Mouse (Mus musculus) adrenal gland, postnatal 36 days (tissue): ENCODE results near the gene Olfr69. TPM values are rescaled to one million over a fixed set of nuclear protein-coding genes. Genes with fewer than 3 reads are reported as not detected.
"Not testable (repeated sequence)": the region's sequence is repeated elsewhere in the genome, so short reads cannot be mapped to it uniquely, and the experiment has no call there.

Experiments
- DNase-seq, 2 experiments: peaks; one replicate each; pipeline ENCODE4 v3.0.0; 2021; ENCODE audit warnings: mixed read lengths in 1 of 2
- long read RNA-seq, 2 experiments: library from polyadenylated mRNA; stranded (forward); transcript quantifications; one replicate each; pipeline ENCODE4 v2.0.0; 2021; ENCODE audit warnings: borderline sequencing depth in 2 of 2
- total RNA-seq, 2 experiments: library from RNA; stranded (reverse); gene quantifications; 2 replicates each; pipeline ENCODE4 v1.2.3; 2021

Olfr69 gene
- not detected for total RNA-seq
- long read RNA-seq, experiment 1: 0 reads
- long read RNA-seq, experiment 2: 0 reads

GRCm38 (mm10) chr7:103771494-103771893, at the start of gene Olfr69:
Olfr69 (minus strand) TSS chr7:103771594.
- DNase-seq: no peak

GRCm38 (mm10) chr7:103815085-103815484, 43.7 kb upstream of the Olfr69 start:
- not testable (repeated sequence) for DNase-seq

DNA sequence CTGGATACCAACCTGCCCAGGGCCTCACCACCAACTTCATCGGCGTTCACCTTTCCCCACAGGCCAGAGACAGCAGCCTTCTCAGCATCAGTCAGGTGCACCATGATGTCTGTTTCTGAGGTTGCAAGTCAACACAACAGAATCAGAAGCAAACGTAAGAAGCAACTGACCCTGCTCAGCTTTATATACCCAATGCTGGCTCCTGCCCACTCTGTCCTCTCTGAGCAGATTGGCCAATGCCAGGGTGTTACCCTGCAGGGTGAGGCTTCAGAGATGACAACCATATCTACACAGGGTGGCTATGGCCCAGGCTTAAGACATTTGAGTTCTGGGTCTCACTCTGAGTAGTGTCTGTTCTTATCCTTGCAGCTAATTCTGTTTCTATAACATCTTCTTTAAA, 42.4 kb upstream of the Olfr69 start, which contains the start of gene Hbb-bt:
Gene Hbb-bt, minus strand, starts transcription at position 231 of the 400 bp plus-strand sequence.
- no peak for DNase-seq

DNA sequence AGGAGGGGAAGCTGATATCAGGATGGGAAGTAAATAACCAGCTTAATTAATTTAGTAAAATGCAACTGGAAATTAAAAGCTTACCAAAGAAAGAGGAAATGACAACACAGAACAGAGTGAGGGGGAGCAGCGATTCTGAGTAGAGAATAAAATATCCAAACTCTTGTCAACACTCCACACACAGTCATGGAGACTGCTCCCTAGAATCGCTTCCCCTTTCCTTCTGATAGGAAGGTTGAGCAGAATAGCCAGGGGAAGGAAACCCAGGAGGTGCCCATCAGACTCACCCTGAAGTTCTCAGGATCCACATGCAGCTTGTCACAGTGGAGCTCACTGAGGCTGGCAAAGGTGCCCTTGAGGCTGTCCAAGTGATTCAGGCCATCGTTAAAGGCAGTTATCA, 41.8 kb upstream of the Olfr69 start:
- DNase-seq: not testable (repeated sequence)

- DNase-seq: no peak
Measured at GRCm38 (mm10) chr7:103812174-103812573, 40.8 kb upstream of the Olfr69 start.

DNA sequence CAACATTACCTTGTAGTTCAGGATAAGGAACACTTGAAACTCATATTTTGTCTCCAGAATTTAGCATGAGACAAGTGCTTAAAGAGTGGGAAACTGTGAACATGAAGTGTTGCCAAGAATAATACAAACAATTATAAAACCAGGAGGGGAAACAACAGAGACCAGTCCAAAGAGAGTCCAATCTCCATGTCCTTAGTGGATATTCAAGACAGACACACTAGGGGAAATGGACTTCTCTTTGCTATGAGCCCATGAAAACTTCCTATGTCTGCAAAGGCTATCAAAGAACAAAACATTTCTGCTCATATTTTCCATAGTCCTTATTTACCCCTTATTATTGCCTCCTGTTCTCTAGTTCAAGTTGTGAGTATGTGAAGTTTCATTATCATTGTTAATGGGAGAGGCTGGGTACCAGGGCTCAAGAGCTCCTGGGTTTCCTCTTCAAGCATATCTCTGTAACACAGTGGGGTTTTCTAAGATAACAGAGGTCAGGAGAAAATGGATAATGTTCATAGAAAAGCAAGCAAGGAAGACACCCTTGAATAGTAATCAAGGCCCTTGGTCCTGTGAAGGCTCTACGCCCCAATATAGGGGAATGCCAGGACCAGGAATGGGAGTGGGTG, 39.9 kb upstream of the Olfr69 start:
- DNase-seq: no peak

GRCm38 (mm10) chr7:103810746-103811145, 39.4 kb upstream of the Olfr69 start:
- no peak for DNase-seq

GRCm38 (mm10) chr7:103810296-103810695, 38.9 kb upstream of the Olfr69 start:
- DNase-seq: no peak

DNA sequence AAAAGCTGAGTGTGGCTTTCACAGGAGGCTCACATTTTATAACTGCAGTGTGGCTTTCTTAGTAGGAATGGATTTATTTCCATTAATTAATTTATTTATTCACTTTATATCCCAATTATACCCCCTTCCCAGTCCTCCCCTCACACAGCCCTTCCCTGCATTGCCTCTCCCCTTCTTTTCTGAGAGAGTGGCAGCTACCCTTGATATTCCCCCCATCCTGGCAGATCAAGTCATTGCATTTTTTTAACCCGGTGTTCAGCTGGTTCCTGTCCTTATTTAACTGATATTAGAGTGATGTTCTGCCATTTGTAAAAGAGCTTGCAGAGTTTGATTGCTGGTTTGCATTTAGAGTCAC, 38.4 kb upstream of the Olfr69 start:
- no peak for DNase-seq

GRCm38 (mm10) chr7:103808971-103809800, 37.8 kb upstream of the Olfr69 start:
- no peak for DNase-seq

DNA sequence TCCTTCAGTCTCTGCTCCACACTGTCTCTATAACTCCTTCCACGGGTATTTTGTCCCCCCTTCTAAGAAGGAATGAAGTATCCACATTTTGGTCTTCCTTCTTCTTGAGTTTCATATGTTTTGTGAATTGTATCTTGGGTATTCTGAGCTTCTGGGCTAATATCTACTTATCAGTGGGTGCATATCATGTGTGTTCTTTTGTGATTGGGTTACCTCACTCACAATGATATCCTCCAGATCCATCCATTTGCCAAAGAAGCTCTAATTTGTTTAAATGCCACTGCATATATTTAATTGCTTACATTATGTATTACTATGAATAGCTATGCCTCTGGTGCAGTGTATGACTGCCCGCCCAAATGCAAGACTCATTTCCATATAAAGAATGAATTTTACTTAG, 36.7 kb upstream of the Olfr69 start:
- not testable (repeated sequence) for DNase-seq

- DNase-seq: peak; percentile 3 to 22
Measured at GRCm38 (mm10) chr7:103806856-103807255, 35.5 kb upstream of the Olfr69 start.

GRCm38 (mm10) chr7:103792669-103793388, 21.4 kb upstream of the Olfr69 start:
- DNase-seq: peak in 1 of 2 experiments; percentile 1

GRCm38 (mm10) chr7:103791721-103792120, 20.3 kb upstream of the Olfr69 start, which contains the start of gene Olfr67:
Olfr67 (minus strand) TSS chr7:103791821.
- DNase-seq: no peak

GRCm38 (mm10) chr7:103779598-103779997, 8.2 kb upstream of the Olfr69 start, which contains the start of gene Olfr68:
Olfr68 (minus strand) TSS chr7:103779698.
- DNase-seq: no peak

DNA sequence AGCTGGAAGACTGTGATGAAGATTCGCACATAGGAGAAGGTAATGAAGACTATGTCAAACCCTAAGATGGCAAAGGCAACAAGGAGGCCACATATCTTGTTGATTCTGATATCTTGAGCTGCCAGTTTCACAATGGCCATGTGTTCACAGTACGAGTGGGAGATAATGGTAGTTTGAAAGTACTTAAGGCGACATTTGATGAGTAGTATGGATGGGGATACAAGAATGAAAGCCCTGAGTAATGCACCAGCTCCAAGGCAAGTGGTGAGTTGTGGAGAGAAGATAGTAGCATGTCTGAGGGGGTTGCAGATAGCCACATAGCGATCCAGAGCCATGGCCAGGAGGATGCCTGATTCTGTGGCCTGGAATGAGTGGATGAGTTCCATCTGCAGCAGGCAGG, 6.3 kb upstream of the Olfr69 start:
- not testable (repeated sequence) for DNase-seq

DNA sequence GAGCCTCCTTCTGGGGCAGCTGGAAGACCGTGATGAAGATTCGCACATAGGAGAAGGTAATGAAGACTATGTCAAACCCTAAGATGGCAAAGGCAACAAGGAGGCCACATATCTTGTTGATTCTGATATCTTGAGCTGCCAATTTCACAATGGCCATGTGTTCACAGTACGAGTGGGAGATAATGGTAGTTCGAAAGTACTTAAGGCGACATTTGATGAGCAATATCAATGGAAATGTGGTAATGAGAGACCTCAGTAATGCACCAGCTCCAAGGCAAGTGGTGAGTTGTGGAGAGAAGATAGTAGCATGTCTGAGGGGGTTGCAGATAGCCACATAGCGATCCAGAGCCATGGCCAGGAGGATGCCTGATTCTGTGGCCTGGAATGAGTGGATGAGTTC, 3.7 kb downstream of the Olfr69 start:
- DNase-seq: not testable (repeated sequence)

GRCm38 (mm10) chr7:103762212-103762611, 9.2 kb downstream of the Olfr69 start:
- not testable (repeated sequence) for DNase-seq

DNA sequence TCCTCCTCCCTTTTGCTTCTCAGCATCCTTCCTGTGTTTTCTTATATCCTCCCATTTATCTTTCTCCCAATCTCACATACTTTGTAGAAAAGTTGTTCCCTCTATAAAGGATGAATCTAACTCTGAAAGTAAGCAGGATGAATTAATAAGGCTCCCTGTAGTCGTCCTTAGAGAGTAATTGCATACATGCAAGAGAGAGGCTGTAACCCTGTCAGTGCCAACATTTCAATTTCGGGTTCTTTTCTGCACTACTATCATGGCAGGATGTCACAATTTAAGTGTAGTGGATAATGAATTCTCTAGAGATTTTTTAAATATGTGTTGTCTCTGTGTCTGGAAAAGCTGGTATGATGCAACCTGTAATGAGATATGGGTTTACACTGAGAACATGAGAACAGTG, 14.2 kb downstream of the Olfr69 start, which contains the start of gene Olfr630:
Gene Olfr630, minus strand, starts transcription at position 101 of the 400 bp plus-strand sequence.
- no peak for DNase-seq

- DNase-seq: no peak
Measured at GRCm38 (mm10) chr7:103744843-103745242, 26.6 kb downstream of the Olfr69 start, which contains the start of gene Olfr629. Olfr629 (minus strand) TSS chr7:103744943.

DNA sequence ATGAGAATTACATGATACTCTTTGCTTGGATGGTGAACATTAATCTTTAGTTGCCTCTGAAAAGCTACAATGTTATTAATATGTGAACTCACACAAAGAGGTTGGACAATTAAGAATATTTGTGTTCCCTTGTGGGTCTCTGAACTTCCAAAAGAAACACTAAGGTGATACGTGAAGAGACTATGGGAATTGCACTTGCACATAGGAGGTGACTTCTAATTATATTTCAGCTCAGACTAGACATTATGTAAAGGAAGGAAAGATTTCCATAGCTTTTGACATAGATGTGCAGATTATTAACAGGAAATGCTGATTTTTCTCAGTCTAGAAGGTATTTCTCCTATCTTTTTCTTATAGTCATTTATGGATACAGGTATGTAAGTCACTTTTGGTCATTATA, 41.3 kb downstream of the Olfr69 start, which contains the start of gene Olfr628:
Gene Olfr628, plus strand, starts transcription at position 301 of the 400 bp plus-strand sequence.
- DNase-seq: no peak

- DNase-seq: peak in 1 of 2 experiments; percentile 1
Measured at GRCm38 (mm10) chr7:103716398-103716797, 55.0 kb downstream of the Olfr69 start.
